Mouse (Mus musculus) adrenal gland, postnatal 4 days (tissue): ENCODE results near the gene Lysmd3. TPM values are rescaled to one million over a fixed set of nuclear protein-coding genes. Genes with fewer than 3 reads are reported as not detected.

Experiments
- DNase-seq, 2 experiments: peaks; one replicate each; pipeline ENCODE4 v3.0.0; 2021 to 2022; ENCODE audit warnings: low spot score in 2 of 2, mixed read lengths in 2 of 2
- total RNA-seq, 2 experiments: library from RNA; stranded (reverse); gene quantifications; 2 replicates each; pipeline ENCODE4 v1.2.3; 2021

Lysmd3 gene
- total RNA-seq, 2 experiments from 2014 or later = 23.6 to 24.9 TPM

DNA sequence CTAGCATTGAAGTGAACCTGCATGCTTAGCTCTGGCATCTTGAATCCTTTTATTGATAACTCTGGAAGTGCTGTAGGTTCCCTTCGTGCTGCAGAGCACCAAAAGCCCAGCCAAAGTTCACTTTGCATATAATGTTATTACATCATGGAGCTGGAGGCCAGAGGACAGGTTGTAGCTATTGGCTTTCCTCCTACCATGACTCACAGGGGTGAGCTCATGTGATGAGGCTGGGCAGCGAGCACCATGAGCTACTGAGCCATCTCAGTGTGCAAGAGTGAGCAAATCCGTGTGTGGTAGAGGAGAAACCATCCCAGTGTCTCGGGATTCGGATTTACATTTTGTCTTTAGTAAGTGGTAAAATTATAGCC is 6.9 kb downstream of the Lysmd3 start:
- no peak for DNase-seq

DNA sequence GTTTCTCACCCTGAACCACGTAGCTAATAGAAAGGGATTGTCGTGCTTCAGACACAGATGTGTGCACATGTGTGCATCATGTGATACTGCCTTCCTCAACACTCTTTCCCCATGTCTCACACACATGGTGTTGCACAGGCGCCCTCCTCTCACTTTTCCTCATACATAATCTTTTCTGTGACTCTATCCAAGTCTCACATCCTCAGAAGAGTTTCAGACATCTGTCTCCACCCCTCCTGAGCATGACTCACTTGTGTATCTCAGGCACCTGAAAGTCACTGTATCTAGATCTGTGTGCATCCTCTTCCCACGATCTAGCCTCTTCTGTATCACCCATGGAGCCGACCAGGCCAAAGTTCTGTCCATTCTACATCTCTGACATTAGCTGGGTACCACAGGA is 10.2 kb downstream of the Lysmd3 start:
- no peak for DNase-seq

DNA sequence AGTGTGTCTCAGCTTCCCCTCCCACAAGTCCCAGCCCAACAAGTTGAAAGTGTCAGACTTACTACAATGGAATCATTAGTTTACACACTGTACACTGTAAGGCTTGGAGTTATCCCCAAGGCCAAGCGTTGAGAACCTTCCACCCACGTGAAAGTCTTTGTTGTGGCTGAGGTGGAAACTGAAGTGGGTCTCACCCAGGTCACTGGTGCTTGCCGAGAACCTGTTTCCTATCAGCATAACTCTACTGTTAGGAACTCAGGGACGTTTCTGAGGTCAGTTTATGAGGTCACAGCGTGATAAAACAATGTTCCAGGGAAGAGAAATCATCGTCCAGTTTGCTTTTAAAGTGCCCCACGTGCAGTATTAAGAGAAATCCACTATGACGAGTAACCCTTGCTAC is 17.9 kb downstream of the Lysmd3 start:
- DNase-seq = no peak

DNA sequence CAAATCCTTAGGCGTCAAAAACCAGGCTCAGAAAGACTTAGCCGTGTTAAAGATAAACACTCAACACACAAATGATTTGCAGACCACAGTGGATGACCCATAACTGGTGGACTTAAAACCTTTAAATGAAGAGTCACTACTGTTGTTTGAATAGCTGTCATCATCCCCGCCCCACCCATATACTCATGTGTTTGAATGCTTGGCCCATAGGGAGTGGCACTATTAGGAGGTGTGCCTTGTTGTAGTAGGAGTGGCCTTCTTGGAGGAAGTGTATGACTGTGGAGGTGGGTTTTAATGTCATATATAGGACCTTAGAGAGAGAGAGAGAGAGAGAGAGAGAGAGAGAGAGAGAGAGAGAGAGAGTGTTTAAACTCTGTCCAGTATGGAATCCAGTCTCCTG is 25.6 kb downstream of the Lysmd3 start:
- no peak for DNase-seq

DNA sequence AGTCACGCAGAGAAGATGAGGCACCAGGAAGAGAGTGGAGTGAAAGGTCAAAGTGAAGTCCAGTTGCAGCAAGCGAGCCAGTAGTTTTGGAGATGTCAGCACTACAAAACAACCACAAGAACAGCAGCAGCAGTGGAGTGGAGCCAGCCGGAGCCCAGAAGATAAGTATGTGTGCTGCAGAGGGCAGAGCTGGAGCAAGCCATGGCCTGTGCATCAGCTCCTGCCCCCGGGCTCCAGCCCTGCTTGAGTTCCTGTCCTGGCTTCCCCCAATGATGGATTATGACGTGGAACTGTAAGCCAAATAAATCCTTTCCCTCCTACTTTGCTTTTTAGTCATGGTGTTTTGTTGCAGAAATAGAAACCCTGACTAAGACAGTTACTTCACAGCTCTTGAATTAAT is 26.8 kb downstream of the Lysmd3 start:
- no peak for DNase-seq

DNA sequence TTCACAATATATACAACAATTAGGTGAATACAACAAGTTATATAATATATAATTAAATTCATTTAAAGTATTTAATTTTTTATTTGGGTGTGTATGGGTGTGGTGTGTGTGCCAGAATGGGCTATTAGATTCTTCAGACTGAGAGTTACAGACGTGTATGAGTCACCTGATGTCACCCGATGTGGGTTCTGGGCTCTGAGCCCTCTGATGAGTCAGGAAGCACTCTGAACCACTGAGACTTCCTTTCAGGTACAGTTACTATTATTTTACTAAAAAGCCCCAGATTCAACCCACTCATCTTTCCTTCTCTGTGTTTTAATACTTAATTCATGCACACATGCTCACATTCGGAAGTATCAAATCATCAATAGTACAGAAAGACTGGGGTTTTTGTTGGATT is 27.4 kb downstream of the Lysmd3 start:
- no peak for DNase-seq

DNA sequence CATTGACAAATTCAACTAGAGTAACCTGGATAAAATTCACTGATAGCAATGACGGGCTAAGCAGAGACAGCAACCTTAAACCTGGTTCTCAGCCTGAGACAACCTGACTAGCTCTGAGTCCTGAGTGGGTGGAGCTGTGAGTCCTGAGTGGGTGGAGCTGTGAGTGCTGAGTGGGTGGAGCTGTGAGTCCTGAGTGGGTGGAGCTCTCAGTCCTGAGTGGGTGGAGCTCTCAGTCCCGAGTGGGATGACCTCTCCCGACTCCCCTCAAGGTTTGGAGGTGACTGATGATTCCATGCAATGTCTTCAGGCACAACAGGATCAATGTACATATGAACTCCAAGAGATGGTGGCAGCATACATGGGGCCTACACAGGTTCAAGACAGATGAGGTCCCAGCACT is 32.1 kb downstream of the Lysmd3 start:
- no peak for DNase-seq

DNA sequence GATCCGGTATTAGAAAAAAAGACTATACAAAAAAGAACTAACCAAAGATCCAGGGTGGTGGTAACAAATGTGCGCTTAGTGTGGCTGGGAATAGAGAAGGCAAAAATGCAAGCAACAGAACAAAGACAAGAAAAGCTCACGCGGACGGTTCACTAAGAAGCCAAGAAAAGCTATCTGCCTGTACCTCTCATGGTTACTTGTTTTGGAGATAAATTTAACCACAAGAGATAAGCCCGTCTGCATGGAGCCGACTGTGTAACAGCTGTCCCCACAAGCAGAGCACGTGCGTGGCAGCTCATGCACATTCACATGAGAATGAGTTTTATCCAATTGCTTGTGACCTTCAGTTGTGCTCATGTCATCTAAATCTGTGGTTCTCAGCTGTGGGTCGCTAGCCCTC is 33.0 kb downstream of the Lysmd3 start:
- no peak for DNase-seq

DNA sequence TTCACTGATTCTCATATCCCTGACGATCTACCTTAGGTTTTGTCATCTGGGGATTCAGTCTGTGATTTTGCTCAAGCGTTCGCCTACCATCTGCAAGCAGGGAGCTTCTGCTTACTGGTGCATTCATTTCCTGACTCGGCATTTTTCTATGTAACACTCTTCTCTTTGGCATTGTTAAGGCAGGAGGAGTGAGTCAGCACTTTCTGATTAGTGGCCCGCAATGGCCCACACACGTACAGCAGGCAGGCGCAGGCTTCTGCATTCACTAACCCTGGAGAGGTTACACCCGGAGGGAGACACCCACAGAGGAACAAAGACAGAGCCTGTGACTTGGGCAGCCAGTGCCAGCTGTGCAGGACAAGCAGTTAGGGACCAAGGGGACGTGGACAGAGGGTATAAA is 34.1 kb downstream of the Lysmd3 start:
- DNase-seq = no peak

DNA sequence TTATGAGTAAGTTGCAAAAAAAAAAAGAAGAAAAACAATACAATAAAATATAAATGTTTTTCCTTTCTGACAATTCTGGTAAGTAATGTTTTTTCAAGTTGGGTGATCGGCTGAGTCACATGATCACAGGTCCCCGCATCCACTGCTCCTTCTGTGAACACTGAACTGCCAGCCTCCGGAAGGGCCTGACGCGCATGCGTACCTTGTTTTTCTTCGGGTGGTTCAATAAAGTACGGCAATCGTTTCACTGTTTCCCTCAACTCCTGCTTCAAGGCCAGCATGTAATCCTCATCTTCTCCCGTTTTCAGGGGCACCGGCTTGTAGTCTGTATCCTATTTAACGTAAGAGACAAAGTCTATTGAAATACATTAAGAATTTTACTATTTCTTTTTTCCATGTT is 37.0 kb downstream of the Lysmd3 start:
- DNase-seq = no peak

DNA sequence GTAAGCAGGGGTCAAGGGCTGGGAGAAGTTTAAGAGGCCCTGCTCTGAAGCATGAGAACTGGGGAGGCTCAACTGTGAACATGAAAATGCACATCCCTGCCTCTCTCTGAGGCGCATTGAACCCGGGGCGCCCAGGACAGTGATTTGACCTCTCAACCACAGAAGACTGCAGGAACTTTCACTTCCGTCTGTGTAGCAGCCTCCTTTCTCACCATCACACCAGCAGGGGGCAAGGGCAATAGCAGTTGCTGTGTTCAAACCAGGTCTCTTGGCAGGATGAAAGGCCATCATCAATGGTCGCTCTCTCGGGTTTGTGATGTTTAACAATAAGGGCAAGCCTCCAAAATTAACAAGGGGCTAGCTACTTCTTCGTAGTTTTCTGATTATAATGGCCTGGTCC is 45.7 kb downstream of the Lysmd3 start:
- no peak for DNase-seq

DNA sequence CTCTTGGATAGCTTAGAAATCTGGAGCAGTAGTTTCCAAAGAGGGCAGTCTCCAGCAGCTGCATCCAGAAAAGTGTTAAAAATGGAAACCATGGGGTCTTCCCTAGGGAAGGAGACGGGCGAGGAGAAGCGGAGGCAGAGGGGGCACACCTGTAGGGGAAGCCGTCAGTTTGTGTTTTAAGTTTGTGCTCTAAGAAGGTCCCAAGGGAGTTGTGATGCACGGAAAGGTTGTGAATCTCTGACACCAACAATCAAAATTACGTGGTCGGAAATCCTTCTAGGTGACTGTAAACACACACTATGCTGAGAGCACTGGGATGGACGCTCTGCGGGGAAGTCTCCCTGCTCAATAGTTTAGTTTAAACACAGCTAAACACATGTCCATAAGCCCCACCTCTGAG is 46.2 kb downstream of the Lysmd3 start:
- DNase-seq = no peak

DNA sequence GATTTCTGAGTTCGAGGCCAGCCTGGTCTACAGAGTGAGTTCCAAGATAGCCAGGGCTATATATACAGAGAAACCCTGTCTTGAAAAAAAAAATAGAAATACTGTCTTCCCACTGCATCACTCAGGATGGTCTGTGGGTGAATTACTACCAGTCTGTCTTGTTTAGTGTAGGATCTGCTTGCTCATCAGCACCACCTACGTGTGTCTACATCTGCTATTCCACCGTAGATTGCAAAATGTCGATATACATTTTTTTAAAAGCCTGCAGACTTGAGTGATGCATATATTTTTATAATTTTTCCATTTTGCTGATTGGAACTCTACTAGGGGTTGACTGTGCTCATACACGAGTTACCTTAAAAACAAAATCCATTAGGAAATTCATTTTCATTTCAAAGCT is 48.8 kb downstream of the Lysmd3 start:
- no peak for DNase-seq

DNA sequence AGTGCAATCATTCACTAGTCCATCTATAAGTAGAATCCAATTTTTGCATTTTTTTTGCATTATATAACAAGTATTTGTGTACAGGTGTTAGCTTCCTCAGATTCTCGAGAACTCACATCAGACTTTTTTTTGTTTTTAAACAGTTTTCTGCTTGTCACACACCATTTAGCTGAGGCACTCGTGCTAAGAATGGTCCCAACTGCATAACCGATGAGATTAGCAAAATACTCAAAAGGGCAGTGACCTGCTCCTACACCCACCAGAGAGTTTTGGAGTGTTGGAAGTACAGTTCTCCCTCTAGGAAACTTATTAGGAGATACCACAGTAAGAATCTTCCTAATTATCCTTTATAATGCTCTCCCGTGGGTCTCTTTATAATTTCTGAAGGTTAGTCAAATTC is 52.3 kb downstream of the Lysmd3 start:
- DNase-seq = no peak

DNA sequence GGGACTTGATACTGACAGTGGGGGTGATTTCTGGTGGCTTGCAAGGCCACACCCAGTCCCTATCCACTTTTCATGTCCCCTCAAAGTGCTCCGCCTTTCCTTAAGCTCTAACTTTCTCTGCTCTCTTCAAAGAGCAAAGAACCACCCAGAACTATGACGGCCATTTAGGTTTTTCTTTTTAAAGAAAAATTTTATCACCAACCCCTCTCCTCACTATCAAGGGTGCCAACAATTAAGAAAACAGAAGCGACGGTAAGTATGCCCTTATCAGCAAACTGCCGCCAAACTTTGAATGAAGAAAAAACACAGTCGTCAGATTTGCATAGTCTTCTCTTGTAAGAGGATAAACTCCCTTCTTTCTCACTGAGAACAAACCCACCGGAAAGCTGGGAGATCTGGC is 52.8 kb downstream of the Lysmd3 start:
- no peak for DNase-seq

DNA sequence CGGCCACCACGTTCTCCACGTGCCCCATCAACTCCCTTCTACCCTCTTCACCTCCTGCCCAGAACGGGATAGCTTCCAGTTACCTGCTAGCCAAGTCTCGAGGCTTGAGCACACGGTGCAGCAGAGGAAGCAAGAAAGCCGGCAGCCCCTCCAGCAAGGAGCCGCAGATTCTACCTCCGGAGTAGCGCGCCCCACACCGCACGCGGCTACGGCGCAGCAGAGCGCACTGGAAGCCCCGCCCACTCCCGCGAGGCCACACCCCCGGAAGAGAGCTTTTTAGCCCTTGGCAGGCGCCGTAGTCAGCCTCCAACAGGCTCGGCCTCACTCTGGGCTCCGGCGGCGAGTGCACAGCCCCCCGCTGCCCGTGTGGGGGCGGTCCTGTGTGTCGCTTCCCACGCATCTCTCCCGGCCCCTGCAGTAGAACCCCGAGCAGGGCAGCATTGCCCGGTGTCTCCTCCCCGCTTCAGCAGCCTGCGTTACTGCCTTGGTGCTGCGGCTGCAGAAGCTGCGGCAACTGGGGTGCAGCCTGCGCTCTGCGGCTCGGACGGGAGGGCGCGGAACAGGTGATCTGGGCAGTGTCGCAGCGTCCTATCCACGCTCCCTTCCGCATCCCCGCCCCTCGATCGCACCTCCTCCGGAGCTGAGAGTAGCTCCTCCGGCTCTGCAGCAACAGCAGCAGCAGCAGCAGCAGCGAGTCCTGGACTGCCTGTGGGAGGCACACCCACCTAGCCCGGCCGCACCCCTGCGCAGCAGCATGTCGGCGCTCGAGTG is 53.5 kb downstream of the Lysmd3 start, which contains the start of the genes Polr3g and Mblac2:
Polr3g (minus strand) TSS at position 239 of the 771 bp plus-strand sequence.
Mblac2 (plus strand) TSS at position 567 of the 771 bp plus-strand sequence.
- DNase-seq = peak; percentile 88 to 92

DNA sequence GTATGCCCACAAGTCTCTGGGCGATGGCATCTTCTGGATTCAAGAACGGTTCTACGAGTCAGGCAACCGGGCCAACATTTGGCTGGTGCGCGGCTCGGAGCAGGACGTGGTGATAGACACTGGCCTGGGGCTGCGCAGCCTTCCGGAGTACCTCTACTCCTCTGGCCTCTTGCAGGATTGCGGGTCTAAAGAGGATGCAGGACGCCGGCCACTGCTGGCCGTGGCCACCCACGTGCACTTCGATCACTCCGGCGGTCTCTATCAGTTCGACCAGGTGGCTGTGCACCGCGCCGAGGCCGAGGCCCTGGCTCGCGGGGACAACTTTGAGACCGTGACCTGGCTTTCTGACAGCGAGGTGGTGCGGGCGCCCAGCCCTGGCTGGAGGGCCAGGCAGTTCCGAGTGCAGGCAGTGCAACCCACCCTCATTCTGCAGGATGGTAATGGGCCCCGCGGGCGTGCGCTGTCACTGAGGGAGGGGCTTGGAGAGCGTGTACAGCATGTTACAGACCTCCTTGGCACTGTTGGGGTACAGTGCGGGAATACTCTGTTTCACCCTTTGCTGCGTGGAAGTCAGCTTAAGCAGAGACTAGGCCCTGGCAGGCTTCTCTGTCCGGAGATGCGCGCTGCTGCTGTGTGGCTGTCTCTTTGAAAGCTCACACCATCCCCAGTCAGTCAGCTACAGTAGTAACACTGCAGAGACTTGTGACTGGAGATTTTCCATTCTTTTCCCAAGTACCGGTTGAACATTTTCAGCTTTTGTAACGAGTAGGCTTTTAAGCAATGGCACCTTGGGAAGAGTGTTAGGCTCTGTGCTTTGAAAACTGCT is 54.3 kb downstream of the Lysmd3 start:
- peak; percentile 11 to 17 for DNase-seq

DNA sequence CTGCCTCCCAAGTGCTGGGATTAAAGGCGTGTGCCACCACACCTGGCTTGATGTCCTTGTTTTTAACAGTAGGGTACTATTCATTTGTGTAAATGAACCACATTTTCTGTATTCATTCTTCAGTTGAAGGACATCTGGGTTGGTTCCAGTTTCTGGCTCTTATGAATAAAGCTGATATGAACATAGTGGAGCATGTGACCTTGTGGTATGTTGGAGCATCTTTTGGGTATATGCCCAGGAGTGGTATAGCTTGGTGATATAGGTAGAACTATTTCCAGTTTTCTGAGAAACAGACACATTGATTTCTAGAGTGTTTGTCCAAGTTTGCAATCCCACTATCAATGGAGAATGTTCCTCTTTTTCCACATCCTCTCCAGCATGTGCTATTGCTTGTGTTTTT is 56.4 kb downstream of the Lysmd3 start:
- DNase-seq = no peak
